Mouse (Mus musculus) megakaryocyte, embryonic 14.5 days (primary cell): ENCODE results near the gene Rab3gap2.

Source experiments
- FLI1 ChIP-seq: IDR thresholded peaks from 2 replicates; pipeline ENCODE4 v1.6.1; 2012; ENCODE audit warnings: low read length, inconsistent platforms, mixed read lengths
- GATA1 ChIP-seq: IDR thresholded peaks from 3 replicates; pipeline ENCODE4 v1.6.1; 2012; ENCODE audit warnings: mixed read lengths, low read length, inconsistent platforms, borderline replicate concordance

- no peak for TF ChIP-seq GATA1
- TF ChIP-seq FLI1 = no peak
These were observed 51.4 kb downstream of the Rab3gap2 start for GRCm38 (mm10) chr1:185255336-185255735.
